Mouse (Mus musculus) kidney, adult 11 months (tissue): Measurements from ENCODE around the gene Ciz1.

Experiments
- DNase-seq: peaks from one replicate; pipeline ENCODE4 v3.0.0; 2022

The Ciz1 gene

GRCm38 (mm10) chr2:32352151-32353006 is at the start of gene Ciz1:
TSS of gene Ciz1 (plus strand) at chr2:32352327.
- no peak for DNase-seq

GRCm38 (mm10) chr2:32302952-32303351 is 49.2 kb upstream of the Ciz1 start:
- DNase-seq: no peak

DNA sequence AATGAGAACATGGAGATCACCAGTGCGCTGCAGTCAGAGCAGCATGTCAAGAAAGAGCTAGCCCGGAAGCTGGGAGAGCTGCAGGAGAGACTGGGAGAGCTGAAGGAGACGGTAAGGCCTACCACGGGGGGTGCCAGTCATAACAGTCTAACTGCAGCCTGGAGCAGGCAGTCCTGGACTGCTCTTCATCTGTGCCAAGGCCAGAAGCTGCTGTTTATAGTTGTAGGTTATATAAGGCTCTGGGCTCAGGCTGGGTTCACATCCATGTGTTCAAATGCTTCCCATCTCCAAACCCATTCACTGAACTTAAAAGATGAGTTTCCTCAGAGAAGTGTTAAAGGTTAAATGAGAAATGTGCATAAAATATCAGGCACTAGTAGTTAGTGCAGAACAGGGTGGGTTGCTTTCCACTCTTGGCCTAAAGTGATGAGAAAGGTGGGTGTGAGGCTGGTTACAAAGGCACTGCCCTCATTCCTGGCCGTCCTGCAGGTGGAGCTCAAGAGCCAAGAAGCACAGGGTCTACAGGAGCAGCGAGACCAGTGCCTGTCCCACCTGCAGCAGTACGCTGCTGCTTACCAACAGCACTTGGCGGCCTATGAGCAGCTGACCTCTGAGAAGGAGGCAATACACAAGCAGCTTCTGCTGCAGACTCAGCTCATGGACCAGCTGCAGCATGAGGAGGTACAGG is 47.8 kb upstream of the Ciz1 start:
- no peak for DNase-seq

- no peak for DNase-seq
Measured at GRCm38 (mm10) chr2:32305668-32306067, 46.5 kb upstream of the Ciz1 start.

DNA sequence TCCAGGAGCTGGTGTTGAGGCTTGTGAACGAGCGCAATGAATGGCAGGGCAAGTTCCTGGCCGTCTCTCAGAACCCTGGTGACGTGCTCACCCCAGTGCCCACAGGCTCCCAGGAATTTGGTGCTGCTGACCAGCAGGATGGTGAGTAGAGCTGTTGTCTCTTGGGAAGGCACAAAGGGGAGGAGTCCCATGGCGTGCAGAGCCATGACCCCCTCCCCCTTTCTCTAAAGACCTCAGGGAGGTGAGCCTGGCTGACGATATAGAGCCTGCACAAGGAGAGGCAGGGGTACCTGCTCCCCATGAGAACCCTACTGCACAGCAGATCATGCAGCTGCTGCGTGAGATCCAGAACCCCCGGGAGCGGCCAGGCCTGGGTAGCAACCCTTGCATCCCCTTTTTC is 46.0 kb upstream of the Ciz1 start:
- DNase-seq: no peak

- DNase-seq: no peak
Measured at GRCm38 (mm10) chr2:32307247-32307798, 44.8 kb upstream of the Ciz1 start.

GRCm38 (mm10) chr2:32307941-32308760 is 44.0 kb upstream of the Ciz1 start:
- DNase-seq: no peak

GRCm38 (mm10) chr2:32308870-32309568 is 43.1 kb upstream of the Ciz1 start:
- DNase-seq: no peak

- DNase-seq: no peak
Measured at GRCm38 (mm10) chr2:32310096-32310845, 41.9 kb upstream of the Ciz1 start.

DNA sequence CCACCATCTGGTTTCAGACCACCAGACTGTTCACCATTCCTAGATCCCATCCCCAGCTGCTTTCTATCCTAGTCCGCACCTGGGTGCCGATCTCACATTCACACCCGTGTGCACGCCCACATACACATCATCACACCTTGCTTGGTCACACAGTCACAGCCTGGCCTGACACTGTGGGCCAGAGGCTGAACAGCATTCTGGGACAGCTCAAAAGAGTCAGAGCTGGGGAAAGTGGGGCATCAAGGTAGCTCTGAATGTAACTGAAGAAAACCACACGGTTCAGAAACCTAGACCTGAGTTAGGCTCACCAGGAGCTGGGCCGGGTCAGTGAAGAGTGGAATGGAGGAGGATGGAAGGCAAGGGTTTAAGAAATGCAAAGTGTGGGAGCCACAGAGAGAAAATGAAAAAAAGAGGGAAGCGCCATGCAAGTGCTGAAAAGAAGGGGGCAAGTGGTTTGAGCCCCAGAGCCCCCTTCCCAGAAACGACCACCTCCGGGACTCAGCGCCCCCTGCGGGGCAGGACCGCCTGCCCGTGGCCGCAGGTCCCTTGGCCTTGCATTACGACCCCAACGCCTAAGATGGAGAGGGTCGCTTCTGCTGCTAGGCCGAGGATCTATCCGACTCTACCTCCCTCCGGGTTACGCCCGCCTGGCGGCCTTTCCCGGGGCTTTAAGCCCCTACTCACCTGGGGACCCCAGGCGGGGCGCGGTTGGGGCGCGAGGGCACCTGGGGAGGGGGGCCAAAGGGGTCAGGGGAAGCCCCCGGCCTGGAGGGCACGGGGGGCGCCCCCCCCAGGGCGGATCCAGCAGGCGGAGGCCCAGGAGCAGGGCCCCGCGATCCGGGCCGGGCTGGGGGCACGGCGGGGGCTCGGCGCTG is 40.4 kb upstream of the Ciz1 start:
- DNase-seq: no peak

- peak; percentile 49 for DNase-seq
Measured at GRCm38 (mm10) chr2:32312318-32312964, 39.7 kb upstream of the Ciz1 start.

DNA sequence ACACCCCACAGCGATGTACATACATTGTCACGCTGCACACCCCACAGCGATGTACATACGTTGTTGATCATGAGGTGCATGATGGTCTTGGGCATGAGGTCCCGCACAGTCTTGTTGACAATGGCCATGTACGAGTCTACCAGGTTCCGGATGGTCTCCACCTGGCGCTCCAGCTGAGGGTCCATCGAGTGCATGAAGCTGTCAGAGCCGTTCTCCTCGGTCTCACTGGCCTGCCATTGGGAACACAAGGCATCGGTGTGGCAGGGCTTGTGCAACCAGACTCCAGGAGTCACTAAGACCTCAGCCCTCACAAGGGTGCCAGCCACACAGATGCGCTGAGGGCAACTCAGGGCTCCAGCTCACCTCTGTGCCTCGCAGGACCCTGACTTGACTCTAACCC is 37.3 kb upstream of the Ciz1 start:
- no peak for DNase-seq

- no peak for DNase-seq
Measured at GRCm38 (mm10) chr2:32315751-32316150, 36.4 kb upstream of the Ciz1 start.

DNA sequence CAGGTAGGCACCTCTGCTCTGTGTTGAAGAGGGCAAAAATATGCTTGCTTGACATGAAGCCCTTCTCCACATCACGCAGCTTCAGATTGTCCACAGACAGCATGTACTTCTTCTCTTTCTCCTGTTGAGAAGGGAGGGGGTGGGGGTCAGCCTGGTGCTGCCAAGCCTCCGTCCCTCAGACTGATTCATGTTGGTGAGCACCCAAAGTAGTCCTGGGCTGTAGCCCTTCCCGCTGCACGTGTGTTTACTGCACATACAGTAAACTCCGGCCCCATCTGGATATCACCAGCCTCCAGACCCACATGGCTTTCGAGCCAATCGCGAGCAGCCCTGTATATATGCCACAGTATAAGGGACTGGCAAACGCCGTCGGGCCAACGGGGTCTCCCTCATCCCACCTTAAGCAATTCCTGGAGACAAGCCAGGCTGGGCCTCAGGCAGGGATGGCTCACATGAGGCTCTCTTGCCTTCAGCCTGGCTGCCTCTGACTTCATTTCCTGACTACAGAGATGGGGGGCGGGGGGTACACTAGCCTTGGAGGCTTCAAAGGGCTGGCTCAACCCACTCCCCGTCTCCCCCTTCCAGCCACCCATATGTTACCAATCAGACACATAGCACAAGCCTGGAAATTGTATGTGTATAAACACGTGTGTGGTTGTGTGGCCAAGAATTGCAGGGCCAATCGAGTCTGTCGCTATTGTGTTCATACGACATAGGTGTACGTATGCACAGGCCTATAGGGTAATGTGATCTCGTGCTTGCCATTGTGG is 35.1 kb upstream of the Ciz1 start:
- no peak for DNase-seq

DNA sequence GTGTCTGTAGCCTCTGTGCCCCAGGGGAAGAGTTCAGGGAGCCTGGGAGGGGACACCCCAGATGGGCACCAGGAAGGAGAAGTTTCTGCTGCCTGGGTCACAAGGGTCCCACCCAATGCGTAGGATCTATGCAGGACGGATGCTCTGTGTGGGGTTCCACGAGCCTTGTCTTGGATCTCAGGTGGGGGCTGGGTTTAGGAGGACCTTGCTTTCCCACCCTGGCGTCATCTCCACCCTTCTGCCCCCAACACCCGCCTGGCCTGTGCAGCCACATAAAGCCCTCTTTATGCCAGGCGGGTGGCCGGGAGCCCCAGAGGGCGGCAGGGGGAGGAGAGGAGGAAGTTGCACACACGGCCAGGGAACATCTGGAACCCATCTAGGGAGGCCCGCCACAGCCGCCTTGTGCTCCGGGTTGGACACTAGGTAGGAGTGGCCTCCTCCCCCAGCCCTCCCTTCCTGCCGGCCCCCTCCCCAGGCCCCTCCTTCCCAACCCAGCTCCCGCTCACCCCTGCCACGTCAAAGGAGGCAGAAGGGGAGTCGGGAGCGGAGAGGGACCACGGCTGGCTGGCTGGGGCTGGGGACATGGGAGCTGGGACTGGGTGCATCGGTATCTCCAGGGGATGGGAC is 34.2 kb upstream of the Ciz1 start:
- DNase-seq: peak; percentile 32

DNA sequence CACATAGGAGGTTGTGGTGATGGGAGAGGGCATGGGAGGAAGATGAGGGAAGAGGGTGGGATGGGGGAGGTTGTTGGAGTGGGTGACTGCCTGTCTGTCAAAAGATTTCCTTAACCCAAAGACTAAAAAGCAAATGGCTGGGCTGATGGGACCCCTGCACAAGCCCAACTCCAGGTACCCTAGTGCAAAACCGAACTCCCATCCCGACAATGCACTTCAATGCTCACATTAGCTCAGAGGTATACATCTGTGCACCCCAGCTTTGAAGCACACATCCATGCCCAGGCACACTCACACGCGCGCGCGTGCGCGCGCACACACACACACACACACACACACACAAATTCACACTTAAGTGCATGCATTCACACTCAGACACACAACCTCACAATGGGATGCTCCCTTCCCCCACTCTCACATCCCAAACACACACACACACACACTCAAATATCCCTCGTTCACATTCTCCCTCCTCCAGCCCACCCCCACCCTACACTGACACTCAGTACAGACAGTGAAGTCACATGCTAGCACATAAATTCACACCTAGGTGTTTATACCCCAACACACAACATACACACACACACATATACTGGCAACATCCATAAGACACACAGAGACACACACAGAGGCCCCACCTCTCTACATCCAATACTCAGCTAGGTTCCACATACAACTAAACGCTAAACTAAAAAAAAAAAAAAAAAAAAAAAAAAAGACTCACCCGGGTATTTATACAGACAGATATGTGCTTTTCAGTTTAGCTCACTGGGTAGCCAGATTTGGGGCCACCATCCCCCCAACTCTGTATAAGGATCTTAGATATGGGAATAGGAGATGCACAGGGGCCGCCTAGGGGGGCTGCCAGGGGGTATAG is 33.2 kb upstream of the Ciz1 start:
- no peak for DNase-seq
